Mouse (Mus musculus) kidney, postnatal 4 days (tissue): Measurements from ENCODE around the gene Fam89b.
"Not testable (repeated sequence)": the region's sequence is repeated elsewhere in the genome, so short reads cannot be mapped to it uniquely, and the experiment has no call there.

ENCODE experiments used
- DNase-seq, 2 experiments: peaks; one replicate each; pipeline ENCODE4 v3.0.0; 2021; ENCODE audit warnings: mixed read lengths in 2 of 2

Gene Fam89b

DNA sequence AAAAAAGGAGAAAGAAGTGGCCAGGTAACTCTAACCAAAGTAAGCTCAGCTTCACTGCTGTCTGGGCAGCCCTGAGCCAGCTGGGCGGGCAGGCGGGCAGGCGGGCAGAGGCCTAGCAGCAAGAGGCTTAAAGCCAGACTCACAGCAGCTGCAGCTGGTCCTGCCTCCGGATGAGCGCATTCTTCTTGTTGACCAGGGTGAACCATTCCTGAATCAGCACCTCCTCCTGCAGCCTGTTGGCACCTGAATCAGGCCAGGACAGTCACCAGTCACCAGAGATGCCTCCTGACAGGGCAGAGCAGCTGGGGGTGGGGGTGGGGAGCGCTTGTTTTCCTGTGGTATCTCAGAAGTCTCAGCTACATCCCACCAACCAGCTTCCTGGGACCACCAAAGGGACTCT is 19.4 kb downstream of the Fam89b start:
- no peak for DNase-seq

DNA sequence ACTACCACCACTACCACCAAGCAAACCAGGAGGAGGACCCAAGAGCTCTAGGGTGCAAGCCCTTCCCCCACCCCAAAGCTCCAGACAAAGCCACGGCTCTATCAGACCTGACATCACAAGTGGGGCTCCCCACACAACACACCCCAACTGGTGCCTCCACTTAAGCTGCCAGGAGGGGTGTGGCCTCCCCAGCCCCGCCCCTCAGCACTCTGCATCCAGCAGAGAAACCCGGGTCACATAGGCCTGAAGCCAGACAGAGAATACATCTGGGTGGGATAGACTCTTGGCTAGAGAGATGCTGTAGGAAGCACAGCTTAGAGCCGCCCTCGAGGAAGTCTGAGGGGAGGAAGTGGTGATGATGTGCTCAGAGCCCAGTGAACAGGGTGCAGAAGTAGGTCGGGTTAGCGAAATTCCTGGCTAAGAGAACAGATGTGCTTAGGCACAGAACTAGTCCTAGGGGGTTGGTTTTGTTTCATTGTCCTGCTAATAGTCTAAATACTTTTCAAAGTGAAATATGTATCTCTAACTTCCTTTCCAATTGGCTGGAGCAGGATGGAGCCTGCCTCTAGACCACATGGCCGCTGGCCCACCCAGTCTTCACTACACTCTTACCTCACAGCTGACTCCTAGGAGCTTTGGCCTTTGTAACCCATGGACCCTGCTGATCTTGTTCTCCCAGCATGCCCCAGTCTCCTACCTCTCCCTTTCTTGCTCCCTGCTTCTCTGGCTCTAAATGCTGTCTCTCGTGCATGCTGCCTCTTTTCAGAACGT is 24.5 kb downstream of the Fam89b start:
- DNase-seq: peak; percentile 69 to 78

DNA sequence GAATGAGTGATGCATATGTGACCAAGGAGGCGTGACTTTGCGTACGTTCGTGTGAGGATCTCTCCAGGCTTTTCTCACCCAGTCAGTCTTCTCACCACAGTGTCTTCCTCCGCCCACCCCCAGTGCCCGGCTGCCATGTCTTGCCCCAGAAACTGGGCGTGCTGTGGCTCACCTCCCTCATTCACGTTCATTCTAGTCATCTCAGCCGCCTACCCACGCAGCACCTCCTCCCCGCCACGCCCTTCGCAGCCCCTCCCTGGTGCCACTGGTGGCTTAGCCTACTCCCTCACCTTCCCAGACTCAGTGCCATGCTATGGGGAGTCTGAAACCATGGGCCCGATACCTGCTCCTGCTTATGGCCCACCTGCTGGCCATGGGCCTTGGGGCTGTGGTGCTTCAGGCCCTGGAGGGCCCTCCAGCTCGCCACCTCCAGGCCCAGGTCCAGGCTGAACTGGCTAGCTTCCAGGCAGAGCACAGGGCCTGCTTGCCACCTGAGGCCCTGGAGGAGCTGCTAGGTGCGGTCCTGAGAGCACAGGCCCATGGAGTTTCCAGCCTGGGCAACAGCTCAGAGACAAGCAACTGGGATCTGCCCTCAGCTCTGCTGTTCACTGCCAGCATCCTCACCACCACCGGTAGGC is 25.2 kb downstream of the Fam89b start, which contains the start of gene Kcnk7:
Gene Kcnk7 (plus strand): TSS at position 205 of the 638 bp plus-strand sequence.
- DNase-seq: no peak

DNA sequence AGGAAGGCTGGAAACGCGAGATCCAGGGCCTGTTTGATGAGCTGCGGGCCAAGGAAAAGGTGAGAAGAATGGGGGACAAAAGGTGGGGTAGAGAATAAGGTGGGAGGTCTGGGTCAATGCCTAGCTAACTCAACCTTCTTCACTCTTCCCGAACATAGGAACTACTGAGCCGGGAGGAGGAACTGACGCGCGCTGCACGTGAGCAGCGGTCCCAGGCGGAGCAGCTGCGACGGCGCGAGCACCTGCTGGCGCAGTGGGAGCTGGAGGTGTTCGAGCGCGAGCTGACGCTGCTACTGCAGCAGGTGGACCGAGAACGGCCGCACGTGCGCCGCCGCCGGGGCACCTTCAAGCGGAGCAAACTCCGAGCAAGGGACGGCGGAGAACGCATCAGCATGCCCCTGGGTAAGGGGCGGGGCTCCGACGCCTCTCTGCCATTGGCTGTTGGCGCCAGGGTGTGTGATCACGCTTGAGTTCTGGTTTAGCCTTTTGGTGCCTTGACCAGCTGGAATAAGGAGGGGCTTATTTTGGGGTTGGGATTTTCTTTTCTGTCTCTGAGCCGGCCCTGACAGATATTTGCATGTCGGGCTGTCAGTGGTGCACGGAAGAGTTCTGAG is 33.5 kb downstream of the Fam89b start:
- DNase-seq: peak; percentile 55 to 73

DNA sequence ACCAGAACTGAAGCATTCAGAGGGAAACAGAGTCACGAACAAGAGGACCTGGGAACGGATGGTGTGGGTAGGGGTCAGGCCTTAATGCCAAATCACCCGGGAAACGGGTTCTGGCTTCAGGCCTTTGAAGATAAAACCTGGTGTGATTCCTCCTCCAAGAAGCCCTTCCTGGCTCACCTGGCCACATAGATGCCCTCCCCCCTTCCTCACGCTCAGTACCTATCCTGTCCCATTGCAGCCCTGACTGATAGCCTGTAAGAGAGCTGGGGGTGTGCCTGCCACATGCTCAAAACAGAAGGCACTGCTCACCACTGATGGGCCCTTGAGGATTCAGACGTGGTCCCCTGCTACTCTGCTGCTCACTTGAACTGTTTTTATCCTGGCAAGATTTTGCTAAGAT is 35.7 kb downstream of the Fam89b start:
- no peak for DNase-seq

DNA sequence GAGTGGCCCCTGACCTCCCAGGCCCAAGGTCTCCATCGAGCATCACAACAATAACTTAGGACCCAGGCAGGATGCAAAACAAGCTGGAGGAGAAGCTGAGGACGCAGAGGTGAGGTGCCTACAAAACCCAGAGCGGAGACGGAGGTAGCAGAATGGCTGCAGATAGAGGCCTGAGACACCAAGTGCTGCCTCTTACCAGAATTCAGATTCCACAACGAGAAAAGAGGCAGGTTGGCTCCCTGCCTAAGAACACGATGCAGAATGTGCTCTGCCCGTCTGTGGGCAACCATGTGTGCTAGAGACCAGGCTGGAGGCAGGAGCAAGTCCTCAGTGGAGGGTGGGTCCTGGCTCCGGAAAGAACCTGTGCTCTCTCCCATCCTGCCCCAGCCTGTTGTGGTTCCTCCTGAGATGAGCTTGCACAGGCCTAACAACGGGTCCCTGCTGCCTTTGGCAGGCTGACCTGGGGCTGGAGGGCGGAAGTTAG is 36.5 kb downstream of the Fam89b start:
- peak; percentile 25 to 42 for DNase-seq

DNA sequence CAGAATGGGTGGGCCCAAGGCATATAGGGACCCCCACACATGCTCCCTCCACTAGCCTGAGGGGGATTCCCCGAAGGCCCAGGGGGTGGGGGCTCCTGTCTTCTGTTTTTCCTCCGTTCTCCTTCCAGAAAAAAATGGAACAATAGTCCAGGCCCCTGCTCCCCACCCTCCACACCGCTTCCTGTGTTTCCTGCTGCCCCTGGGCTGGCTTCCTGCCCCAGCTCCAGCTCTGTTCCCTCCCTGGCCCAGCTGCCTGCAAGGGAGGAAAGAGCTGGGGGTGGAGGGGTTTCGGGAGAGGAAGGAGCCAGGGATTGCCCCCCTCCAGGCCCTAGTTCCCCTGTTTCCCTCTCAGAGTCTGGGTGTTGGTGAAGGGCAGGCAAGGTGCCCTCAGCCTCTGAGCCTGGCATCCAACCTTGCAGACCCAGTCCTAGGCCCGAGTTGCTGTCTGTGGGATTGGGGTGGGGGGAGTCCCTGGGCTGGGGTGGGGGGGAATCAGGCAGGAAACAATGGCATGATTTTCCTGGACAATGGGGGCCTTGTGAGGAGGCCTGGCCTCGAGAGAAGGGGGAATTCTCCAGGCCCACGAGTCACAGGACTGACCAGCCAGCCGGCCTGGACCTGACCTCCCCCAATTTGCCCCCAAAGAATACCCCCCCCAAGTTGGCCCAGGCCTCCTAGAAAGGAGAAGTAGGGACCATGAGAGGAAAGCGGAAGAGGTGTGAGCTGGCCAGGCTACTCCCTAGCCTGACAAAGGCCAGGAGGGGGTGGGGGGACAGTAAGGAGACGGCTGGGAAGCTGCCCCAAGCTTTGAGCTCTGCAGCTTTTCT is 37.2 kb downstream of the Fam89b start:
- peak; percentile 69 to 81 for DNase-seq

DNA sequence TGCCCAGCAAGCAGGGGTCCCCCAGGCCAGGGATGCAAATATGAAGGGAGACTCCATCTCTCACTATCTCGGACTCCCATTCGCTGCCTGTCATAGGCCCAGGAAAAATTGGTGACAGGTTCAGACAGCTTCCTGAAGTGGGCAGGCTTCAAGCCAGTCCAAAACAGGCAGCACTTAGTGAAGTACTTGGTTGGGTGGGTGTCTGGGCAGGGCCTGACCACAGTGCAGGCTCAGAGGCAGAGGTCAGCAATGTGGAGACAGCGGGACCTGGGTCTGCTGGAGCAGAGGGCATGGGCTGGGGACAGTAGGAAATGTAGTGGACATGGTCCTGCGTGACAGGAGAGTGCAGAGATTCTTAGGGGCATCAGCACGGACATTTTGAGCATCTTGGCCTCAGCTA is 37.9 kb downstream of the Fam89b start:
- no peak for DNase-seq

DNA sequence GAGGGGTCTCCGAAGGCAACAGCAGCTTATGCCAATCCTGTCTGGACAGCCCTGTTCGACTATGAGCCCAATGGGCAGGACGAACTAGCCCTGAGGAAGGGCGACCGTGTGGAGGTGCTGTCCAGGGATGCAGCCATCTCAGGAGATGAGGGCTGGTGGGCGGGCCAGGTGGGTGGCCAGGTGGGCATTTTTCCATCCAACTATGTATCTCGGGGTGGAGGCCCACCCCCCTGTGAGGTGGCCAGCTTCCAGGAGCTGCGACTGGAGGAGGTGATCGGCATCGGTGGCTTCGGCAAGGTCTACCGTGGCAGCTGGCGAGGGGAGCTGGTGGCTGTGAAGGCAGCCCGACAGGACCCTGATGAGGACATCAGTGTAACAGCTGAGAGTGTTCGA is 39.1 kb downstream of the Fam89b start:
- DNase-seq: no peak

DNA sequence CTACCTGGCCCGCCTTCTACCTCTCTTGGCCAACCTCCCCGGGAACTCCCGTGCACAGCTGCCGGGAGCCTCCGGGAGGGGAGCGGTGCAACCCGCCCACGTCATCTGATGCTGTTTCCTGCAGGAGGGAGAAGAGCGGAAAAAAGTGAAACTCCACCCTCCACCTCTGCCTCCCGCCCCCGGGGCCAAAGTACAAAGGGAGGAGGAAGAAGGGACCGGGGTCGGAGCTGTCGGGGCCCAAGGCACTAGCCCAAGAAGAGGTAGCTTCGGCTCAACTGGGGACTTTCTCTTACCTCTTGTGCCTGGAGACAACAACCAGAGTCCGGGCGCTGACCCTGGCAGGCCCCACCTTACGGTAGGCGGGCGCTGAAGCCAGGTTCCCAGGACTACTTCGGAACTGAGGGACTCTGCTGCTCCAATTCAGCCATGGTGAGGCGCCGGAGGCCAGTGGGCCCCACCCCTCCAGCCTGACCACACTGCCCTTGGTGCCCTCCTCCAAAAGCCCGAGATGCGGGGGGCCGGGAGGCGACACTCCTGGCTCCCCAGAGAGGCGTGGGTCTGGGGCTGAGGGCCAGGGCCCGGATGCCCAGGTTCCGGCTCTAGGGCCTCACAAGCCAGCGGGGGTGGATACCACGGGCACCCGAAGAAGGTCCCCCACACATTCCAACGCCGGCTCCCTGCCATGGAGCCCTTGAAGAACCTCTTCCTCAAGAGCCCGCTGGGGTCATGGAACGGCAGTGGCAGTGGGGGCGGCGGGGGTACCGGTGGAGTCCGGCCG is 39.7 kb downstream of the Fam89b start:
- DNase-seq: peak; percentile 88 to 93

DNA sequence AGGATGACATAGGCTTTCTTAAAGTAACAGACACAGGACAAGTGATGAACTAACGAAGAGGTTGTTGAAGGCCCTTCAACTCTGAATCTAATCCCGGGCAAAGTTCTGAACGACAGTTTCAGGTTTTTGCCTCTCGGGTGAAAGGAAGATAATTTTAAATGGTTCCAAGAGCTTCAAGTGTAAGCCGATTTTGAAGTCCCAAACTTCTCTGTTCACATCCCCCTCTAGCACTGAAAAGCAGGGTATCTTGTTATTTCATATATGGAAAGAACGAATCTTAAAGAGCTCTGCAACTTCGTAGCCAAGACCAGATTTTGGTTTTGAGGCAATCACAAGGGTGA is 40.4 kb downstream of the Fam89b start:
- DNase-seq: no peak

DNA sequence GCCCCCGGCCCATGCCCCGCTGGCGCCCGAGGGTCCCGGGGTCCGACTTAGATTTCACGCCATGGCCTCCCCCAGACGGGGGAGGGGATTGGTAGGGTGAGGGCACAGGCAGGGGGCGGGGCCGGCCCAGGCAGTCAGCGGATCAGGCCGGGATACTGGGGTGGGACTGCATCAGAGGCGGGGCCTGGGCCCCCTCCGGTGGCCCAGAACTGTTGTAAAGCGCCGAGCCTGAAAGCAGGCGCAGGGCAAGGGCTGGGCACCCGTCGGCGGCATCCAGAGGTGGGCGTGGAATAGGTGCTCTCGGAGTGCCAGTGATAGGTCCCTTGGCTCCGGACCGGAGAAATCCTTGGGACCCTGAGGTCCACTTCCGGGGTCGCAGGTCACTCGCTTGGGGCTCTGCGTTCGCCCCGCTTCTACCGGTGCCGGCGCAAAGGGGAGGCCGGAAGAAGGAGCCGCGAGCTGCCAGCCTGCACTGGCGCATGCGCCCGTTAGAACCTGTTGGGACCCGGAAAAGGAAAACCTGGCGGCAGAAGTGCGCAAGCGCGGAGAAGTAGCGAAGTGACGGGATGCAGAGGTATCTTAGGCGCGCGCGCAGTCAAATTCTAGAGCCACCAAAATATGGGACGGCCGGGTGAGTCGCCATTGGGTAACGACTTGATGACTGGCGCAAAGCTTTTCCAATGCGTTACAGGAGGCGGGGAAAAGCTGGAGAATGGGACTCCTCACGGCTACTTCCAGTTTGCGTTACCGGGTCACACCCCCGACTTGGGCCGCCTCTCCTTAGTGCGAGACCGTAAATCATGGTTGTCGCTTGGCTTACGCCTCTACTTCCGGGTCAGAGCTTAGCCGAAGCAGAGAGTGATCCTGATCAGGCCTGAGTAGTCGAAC is 41.0 kb downstream of the Fam89b start, which contains the start of the genes Map3k11 and Pcnx3:
Gene Map3k11 (plus strand): TSS at position 543 of the 888 bp plus-strand sequence.
Gene Pcnx3 (minus strand): TSS at position 709 of the 888 bp plus-strand sequence.
- DNase-seq: peak; percentile 97 to 99

DNA sequence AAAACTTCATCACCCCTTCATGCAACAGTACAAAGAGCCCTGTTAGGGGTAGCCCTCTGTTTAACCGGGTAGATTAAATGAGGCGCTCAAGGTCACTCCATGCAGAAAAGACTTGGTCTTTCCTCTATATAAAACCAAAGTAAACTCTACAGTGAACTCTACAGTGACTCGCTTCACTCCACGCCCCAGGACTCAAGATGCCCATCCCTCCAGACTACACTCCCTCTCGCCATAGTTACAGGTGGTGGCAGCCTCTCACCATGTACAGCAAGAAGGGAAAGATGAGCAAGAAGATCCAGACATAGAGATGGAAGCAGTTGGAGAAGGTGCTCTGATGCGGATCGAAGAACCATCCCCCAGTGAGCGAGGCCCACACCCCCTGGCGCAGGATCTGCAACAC is 41.7 kb downstream of the Fam89b start:
- DNase-seq: no peak

DNA sequence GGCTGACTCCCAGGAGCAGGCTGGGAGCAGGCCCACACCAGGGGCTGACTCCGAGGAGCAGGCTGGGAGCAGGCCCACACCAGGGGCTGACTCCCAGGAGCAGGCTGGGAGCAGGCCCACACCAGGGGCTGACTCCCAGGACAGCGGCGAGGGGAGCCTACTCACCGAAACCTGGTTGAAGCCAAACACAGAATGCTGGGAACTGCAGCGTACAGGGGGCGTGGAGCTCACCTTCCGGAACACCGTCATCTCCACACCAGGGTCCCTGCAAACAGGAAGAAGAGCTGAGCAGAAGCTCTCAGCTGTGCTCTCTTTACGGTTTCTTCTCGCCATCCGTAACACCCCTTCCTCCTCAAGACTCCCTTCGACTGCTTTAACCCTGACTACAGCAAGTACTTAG is 42.5 kb downstream of the Fam89b start:
- DNase-seq: not testable (repeated sequence)

DNA sequence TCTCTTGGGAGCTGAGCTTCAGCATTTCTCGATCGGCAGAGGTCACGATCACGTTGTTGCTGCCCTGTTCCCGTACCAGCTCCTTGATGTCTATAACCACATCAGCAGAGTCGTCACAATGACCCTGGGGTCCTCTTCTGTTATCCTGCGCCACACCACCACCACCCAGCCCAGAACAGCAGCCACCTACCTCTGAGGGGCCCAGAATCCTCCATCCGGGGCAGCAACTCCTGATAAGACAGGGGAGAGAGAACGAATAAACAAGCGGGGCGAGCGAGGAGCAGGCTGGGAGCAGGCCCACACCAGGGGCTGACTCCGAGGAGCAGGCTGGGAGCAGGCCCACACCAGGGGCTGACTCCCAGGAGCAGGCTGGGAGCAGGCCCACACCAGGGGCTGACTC is 43.0 kb downstream of the Fam89b start:
- no peak for DNase-seq

DNA sequence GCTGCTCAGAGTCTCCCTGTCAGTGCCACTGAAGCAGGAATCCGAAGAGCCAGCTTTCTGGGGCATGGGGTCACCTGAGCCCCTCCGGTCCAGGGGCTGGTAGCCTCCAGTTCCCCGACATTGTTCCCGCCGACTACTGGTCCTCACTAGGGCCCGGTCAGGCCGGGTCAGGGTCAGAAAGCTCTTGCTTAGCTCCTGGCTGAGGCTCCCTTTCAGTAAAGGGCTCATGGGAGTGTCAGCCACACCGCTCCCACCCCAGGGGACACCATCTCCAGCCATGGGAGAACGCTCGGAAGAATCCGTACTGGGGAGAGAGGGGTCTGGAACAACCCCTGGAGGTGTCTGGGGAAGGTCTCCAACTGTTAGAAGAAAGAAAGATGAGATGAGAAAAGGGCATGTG is 43.6 kb downstream of the Fam89b start:
- DNase-seq: no peak

DNA sequence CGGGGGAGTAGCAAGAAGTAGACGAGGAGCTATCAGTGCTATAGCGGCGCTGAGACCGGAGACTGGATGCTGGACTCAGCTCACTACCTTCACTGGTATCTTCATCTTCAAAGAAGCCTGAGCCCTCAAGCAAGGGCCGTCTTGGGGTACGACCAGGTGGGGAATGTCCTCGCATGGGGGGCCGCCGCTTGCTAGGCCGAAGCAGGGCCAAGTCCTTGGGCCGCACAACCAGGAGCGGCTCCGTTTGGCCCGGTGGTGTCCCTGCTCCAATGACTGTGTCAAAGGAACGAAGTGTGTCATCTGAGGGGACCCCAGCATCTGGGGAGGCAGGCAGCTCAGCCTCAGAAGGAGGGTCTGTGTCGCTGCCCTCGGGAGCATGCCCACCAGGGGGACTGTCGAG is 44.0 kb downstream of the Fam89b start:
- no peak for DNase-seq

DNA sequence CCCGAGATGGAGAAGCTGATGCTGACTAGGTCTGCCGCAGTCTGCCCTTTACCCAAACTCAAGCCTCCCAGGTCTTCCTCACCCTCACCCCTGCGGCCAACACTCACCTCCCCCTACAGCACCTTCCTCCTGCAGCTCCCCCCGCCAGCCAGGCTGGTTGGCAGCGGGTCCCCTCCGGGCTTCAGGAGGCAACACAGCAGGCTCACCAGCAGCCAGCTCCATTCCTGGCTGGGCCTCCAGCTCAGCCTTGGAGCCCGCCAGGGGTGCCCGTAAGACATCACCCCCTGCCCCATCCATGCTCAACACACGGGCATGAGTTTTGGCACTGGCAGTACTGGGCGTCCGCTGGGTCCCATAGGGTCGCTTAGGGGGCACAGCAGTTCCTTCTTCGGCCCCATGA is 44.5 kb downstream of the Fam89b start:
- no peak for DNase-seq

DNA sequence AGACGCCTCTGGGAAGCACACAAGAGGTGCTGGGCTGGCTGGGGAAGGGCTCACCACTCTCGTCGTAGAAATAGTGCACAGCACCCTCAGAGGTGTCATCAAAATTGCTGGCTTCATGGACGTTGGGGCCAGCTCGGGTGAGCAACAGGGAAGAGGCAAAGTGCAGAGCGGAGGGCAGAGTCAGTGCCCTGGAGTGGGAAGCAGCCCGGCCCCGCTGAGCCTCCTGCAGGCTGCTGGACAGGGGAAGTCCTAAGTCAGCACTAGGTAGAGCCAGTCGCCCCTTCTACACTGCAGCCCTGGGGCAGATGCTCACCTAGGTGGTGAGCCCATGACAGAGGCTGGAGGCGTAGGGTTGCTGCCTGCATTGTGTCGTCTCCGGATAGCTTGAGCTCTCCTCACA is 45.2 kb downstream of the Fam89b start:
- no peak for DNase-seq

DNA sequence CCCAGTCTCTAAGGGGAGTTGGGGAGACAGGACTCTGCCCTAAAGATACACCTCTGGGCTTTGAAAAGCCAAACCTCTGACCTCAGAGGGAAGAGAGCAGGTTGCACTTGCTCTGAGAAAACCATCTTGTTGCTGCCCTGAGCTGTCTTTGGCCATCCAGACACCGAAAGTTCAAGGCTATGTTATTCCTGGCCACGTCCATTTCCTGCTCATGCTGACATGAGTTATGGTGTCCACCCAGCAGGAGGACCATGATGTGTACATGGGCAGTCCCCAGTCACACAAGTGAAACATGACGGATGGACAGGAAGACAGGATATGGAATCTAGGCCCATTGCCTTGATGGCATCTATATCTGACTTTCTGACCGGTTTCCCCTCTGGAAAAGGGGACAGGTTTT is 49.0 kb downstream of the Fam89b start:
- DNase-seq: no peak
